Mouse (Mus musculus): ENCODE data around the gene Atrnl1. TPM values are rescaled to one million over a fixed set of nuclear protein-coding genes. Genes with fewer than 3 reads are reported as not detected.
A peak's percentile ranks its signal among the peaks of the same experiment; 100 is the strongest.

The Atrnl1 gene
- 34.9 and 35.9 TPM in 2 replicates for polyA plus RNA-seq (2012; rRNA removed)

DNA sequence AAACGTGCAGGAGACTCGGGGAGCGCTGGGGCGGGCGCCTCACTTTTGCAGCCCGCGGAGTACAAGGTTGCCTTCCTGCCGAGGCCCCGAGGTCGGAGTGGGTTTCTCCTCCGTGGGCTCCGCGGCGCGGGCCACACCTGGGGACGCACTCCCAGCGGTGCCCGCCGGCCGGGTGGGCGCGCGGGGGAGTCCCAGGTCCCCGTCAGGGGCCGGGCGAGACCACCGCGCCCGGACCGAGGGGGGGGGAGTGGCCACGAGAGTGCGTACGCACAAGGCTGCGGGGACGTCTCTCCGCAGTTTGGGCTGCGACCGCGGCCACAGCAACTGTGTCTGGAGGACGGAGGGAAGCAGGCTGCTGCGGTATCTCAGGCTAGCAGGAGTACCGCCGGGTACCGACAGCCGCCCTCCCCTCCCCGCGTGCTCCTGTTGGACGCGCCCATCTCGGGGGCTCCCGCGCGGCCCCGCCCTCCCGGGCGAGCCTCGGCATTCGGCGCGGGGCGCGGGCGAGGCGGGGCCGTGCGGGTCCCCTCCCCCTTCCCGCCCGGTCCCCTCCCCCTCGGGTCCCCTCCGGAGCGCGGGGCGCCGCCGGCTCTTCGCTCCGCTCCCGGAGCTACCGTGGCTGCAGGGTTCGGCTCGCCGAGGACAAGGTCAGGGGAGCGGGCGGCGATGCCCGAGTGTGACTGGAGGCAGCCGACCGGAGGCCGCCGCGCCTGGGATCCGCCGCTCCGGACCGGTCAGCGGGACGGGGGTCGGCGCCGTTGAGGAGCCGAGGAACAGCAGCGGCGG is at the start of gene Atrnl1:
TSS of gene Atrnl1 (plus strand) at position 559 of the 786 bp plus-strand sequence.
- peak; percentile 62 to 81 for DNase-seq (ENCODE audit: extremely low spot score in 1 of 2, low spot score in 1 of 2)

DNA sequence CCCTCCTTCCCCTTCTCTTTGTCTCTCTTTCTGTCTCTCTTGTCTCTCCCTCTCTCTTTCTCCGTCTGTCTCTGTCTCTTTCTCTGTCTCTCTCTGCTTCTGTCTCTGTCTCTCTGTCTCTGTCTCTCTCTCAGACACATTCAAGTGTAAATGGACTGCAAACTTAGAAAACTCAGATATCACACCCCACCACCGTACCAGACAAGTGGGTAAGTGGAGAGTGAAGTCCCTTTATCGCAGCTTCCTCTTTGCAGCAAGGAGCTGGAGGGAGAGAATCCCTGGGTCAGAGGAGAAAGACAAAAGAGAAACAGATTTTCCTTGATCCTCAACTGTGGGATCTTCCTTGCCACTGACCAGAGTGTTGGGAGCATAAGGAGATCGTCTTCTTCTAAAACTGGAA is 49.3 kb upstream of the Atrnl1 start:
- no peak for DNase-seq (ENCODE audit: extremely low spot score in 1 of 2, low spot score in 1 of 2)

DNA sequence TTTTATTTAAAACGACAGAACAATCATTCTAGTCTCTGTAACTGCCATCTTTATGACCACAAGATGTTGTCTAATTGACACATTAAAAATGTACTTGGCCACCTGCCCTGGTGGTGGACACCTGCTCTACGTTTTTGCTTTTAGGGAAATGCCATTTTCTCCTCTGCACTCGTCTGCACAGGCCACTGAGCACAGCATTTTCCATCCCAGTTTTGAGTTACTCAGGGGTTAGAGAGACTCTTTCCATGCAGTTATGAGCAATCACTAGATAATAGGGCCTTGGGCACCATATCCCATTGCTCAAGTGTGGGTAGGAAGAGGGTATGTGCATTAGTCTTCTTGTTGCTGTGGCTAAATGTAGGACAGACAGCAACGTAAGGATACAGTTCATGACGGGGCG is 41.8 kb upstream of the Atrnl1 start:
- no peak for DNase-seq (ENCODE audit: extremely low spot score in 1 of 2, low spot score in 1 of 2)

DNA sequence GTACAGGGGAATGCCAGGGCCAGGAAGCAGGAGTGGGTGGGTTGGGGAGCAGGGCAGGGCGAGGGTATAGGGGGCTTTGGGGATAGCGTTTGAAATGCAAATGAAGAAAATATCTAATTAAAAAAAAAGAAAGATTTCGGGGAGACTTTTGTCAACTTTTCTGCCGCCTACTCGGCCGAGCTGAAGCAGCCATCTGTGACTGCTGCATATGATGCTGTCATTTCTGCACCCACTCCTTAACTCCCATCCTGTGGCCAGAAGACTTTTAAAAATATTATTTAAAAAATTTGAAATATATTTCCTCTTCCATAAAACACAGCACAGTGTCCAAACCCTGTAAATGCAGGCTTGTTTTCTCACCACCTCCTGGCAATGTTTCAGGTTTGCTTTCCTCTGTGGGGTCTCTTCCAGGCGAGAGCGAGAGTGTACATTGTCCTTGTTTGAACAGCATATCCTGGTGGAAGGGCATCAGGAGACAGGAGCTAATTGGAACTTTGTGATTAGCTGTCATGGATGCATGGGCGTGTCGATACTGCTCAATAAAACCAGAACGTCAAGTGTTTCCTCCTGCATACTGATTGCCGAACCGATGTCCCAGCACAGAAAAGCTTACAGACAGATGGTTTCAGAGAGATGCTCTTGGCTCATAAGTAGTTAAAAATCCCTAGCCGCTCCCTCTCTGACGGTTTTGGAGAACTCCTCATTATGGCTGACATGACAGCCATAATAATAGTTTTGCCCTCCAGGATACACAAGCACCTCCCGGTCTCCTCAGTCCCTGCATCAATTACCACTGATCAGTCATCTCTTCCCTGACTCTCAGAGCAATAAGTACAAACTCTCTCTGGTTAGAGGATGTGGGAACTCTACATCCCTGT is 38.2 kb upstream of the Atrnl1 start:
- DNase-seq (ENCODE audit: extremely low spot score in 1 of 2, low spot score in 1 of 2) = peak; percentile 27 to 67

DNA sequence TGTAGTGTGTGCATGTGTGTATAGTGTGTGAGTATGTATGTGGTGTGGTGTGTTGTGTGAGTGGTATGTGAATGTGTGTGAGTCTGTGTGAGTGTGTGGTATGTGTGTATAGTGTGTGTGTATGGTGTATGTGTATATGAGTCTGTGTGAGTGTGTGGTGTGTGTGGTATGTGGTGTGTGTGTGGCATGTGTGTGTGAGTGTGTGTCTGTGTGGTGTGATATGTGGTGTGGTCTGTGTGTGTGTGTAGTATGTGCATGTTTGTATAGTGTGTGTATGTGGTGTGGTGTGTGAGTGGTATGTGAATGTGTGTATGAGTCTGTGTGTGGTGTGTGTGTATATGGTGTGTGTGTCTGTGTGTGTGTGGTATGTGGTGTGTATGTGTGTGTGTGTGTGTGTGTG is 37.4 kb upstream of the Atrnl1 start:
- DNase-seq (ENCODE audit: extremely low spot score in 1 of 2, low spot score in 1 of 2) = no peak

DNA sequence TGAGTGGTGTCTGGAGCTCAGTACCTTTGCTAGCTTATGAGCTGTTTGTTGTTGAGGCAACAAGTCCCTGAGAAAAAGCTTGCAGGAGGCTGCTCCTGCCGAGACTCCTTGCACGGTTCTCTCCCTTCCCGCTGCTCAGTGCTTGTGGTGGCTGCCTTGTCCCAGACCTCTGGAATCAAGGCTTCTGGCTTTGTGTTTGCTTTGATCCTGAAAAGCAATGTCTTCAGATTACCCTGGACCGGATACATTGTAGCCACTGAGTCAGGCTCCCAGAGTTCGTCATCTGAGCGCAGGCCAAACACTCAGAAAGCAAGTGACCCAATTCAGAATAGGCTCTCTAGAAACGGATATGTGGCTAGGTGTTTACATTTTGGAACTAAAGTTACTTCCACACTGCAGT is 35.8 kb upstream of the Atrnl1 start:
- no peak for DNase-seq (ENCODE audit: extremely low spot score in 1 of 2, low spot score in 1 of 2)

DNA sequence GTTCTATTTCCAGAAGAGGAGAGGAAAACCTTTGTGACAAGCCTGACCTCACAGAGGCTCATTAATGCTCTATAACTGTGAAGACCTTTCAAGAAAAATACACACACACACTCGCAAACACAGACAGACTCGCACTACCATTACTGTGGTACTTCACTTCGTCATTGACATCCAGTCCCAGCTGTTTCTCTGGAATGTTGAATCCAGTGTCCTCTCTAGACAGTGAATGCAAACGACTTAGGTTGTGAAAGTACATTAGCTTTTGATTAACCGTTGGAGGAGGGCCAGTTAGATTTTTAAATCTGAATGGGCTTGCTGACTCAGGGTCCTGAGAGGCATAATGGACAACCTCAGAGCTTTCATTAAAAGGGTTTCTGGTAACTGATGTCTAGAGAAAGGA is 34.0 kb upstream of the Atrnl1 start:
- DNase-seq (ENCODE audit: extremely low spot score in 1 of 2, low spot score in 1 of 2) = no peak

DNA sequence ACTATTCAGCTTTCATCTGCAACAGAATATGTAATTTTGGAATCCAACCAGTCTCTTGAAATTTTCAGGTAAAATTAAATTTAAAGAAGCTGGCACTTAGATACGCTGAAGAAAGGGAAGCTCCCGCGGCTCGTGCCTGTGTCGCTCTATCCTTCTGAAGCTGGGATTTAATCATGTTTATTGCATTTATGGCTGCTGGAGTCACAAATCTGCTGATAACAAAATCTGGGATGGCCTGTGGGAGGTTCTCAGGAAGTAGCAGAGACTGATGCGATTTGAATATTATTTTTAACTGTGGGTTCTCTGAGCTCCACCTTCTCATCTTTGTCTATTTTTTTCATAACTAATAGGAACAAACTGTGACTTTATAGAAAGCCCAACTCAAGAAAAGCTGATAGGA is 33.6 kb upstream of the Atrnl1 start:
- DNase-seq (ENCODE audit: extremely low spot score in 1 of 2, low spot score in 1 of 2) = peak in 1 of 2 experiments; percentile 35

DNA sequence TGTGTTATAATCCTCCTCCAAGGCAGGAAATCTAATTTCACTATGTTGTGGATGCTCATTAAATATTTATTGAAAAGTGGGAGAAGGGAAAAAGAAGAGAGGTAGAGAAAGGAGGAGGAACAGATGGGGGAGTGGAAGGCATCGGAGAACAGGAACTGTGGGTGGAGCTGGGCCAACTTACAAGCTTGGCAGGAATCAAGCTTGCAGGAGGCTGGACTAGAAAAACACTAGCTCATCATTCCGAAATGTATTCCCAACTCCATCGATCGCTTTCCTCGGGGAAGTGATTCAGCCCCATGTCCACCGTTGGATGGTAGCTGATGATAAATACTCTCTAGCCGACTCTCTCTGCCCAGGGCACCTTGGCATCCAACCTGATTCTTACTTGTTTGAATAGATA is 29.9 kb upstream of the Atrnl1 start:
- DNase-seq (ENCODE audit: extremely low spot score in 1 of 2, low spot score in 1 of 2) = peak in 1 of 2 experiments; percentile 67

DNA sequence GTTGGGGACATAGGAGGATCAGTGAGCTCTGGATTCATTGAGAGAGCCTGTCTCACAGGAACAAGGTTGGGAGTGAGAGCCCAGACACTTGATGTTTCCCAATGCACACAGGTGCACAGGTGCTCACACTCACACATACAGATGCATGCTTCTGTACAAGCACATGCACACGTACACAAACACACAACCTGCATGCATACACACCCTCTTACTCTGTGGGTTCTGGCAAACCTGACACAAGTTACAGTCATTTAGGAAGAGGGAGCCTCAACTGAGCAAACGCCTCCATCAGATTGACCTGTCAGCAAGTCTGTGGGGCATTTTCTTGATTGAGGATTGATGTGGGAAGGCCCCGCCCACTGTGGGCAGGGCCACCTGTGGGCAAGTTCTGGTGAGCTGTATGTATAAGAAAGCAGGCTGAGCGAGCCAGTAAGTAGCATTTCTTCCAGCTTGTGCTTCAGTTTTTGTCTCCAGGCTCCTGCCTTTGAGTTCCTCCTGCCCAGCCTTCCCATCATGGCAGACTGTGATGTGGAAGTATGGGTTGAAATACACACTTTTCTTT is 25.5 kb upstream of the Atrnl1 start:
- no peak for DNase-seq (ENCODE audit: extremely low spot score in 1 of 2, low spot score in 1 of 2)

DNA sequence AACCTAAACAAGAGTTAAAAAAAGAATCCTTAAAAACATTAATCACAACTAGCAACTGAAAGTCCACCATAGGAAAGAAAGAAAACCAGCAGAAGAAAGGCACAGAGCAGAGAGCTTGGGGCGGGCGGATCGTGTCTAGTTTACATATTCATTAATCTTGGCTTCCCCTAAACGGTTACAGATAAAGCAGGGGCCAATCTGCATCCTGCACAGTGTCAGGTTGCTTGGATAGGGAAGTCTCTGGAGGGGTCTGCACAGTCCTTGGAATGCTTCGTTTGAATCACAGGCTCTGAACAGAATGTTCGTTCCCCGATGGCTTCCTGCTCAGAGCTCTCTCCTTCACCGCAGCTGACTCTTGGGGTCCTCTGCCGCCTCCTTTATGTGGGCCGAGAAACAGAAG is 24.7 kb upstream of the Atrnl1 start:
- no peak for DNase-seq (ENCODE audit: extremely low spot score in 1 of 2, low spot score in 1 of 2)

DNA sequence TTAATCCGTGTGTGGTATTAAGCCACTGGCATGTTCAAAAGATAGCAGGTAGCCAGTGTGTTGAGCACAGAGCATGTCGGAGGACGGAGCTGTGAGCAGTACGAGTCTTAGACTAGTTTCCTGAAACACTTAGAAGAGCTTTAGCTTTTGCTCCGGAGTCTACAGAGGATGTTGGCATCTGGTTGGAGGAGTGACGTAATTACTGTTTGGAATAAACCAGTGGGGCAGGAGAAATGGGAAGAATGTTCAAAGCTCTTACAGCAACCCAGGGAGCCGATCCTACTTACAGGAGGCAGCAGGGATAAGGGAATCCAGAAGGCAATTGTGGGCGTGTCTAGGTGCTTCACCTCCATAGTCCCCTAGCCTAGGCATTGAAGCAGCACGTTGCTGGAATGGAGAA is 21.3 kb upstream of the Atrnl1 start:
- no peak for DNase-seq (ENCODE audit: extremely low spot score in 1 of 2, low spot score in 1 of 2)

DNA sequence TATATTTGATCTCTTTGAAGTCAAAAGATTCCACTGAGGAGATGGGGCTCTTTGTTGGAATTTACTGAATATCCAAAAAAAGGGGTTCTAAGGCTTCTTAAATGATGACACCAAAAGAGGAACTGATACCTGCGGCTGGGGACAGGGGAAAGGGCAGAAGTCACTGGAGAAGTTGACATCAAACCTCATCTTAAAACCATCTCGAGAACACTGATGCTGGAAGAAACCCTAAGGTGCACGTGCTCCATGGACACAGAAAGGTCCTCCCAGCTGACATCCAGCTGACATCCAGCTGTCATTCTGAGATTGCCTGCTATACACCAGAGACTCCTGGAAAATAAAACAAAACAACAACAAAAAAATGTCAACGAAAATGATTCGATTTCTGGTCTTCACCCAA is 19.9 kb upstream of the Atrnl1 start:
- no peak for DNase-seq (ENCODE audit: extremely low spot score in 1 of 2, low spot score in 1 of 2)

DNA sequence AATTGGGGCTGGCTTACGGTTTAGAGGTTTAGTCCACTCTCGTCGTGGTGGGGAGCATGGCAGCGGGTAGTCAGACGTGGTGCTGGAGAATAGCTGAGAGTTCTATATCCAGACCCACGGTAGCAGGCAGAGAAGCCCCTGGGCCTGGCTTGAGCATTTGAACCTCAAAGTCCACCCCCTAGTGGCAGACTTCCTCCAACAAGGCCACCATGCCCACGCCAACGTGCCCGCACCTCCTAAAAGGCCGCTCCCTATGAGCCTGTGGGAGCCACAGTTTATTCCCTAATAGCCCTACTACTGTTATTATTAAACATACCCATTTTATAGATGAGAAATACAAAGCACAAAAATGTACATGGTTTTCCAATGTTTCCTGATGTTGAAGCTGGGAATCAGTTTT is 19.2 kb upstream of the Atrnl1 start:
- DNase-seq (ENCODE audit: extremely low spot score in 1 of 2, low spot score in 1 of 2) = no peak

DNA sequence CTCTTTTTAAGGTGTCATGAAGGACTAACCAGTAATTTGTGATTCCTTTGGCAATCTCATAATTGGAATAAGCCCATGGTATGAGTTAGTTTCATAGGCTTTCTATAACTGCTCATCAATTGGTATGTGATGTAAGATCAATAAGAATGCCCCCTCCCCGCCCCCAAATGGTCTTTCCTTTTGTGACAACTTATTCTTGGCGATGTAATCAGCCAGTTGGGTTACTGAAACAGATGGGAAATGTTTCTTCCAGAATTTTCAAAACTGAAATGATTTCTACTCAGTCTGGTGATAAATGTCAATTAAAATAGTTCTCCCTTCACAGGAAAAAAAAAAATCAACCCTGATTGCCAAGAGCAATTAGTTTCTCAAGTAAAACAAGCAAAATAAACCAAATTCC is 18.5 kb upstream of the Atrnl1 start:
- no peak for DNase-seq (ENCODE audit: extremely low spot score in 1 of 2, low spot score in 1 of 2)

DNA sequence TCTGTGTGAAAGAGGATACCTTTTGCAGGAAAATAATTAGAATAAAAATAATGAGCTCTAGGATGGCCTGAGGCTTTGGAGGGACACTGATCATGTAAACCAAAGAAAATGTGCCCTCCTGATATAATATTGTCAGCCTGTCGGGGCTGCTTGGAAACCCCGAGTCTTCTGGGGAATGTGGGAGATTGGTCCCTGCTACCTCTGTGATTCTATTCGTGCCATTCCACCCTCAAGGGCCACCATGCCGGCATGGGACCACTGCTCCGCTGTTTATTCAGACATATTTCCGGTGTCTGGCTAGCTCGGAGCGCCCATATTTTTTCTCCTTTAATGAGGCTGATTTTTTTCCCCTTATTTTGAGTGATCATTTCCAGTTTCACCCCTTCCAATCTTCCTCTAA is 11.7 kb upstream of the Atrnl1 start:
- no peak for DNase-seq (ENCODE audit: extremely low spot score in 1 of 2, low spot score in 1 of 2)

DNA sequence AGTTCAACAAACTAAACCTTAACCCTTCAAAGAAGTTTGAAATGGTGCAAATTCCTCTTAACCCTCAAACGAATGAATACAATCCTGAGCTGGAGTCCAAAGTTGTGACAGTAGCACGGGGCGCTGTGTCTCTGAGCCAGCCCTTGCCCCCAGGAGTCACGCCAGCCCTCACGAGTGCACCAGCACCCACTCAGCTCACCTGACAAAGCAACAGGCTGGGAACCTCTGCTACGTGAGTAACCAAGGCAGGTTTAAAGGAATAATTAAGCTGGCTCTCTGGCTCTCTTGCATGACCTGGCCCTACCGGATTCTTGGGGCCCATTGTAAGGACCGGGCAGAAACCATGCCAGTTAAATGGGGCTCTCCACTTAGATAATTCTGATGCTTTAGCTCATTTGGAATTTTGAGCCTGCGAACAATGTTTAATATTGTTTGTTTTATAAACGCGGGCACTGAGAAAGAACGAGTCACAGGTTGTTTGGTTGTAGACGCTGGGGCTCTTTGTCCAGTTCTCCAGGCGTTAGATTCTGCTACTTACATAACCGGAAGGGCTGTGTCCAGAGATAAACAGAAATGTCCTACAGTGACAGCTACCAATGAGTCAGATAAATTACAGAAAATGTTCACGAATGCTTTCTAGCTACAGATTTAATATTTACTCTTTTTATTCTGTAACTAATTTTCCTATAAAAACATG is 10.5 kb upstream of the Atrnl1 start:
- DNase-seq (ENCODE audit: extremely low spot score in 1 of 2, low spot score in 1 of 2) = no peak

DNA sequence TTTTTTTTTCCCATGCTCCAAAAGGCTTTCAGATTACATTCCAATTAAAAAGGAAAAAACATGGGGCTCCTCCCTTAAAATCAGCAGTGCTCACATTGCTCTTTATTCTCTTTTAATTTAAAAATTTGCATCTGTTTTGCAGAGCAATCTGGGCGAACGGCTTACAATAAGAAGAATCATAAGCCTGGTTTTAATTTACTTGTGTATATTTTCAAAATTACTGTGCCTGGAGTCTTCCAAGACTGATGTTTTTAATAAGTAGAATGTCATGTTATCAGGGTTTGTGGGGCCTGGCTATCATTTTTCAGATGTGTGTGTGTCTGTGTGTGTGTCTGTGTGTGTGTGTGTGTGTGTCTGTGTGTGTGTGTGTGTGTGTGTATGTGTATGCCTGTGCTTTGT is 9.9 kb upstream of the Atrnl1 start:
- no peak for DNase-seq (ENCODE audit: extremely low spot score in 1 of 2, low spot score in 1 of 2)

DNA sequence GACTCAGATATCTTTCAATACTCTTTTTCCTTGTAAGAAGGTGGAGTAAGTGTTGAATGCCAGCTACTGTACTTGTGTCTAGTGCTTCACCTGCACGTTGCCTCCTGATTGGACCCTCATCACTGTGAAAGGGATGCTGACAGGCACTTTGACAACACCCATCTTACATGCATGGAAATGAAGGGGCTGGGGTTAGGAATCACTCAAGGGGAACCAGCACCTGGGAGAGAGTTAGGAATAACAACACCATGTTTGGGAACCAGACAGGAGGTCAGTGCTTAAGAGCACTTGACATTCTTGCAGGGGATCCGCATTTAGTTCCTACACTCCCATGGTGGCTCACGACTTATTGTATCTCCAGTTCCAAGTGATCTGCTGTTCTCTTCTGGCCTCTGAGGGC is 7.2 kb upstream of the Atrnl1 start:
- DNase-seq (ENCODE audit: extremely low spot score in 1 of 2, low spot score in 1 of 2) = no peak

DNA sequence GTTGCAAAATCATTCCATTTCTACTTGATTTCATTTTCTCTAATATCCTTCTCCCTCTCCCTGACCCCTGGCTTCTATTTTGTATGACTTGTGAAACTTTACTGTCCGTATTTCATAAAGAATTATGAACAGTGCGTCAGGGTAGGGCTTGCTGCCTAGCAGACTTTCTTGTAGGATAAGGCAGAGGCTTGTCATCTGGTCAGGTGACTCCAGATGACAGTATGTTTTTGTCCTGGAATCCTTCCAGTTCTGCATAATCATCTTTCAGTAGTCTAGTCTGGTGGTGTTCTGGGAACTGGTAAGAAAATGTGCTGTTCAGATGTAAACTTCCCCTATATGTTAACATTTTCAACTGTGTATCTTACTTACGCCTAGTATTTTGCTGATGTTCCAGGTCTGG is 4.9 kb upstream of the Atrnl1 start:
- no peak for DNase-seq (ENCODE audit: extremely low spot score in 1 of 2, low spot score in 1 of 2)

DNA sequence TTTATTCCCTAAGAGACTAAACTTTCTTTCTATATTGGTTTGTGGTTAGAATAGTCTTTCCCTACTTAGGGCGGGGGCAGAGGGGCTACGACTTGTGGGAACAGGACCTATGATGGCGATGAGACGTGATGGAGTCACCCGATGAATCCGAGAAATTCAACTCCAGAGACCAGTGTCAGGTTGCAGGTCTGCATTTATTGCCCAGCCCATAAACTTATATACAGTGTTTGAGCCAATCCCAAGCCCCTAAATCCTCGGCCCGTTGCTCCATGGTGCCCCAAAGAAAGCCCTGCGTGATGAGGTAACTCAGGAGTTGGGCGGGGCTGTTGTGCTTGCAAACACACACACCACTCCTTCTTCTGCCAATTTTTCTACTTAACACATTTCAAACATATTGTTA is 4.5 kb upstream of the Atrnl1 start:
- no peak for DNase-seq (ENCODE audit: extremely low spot score in 1 of 2, low spot score in 1 of 2)
